Mouse (Mus musculus) right cerebral cortex, postnatal 10 days (tissue): Measurements from ENCODE around the gene Fam183b.
A peak's percentile ranks its signal among the peaks of the same experiment; 100 is the strongest.
"Not testable (repeated sequence)": the region's sequence is repeated elsewhere in the genome, so short reads cannot be mapped to it uniquely, and the experiment has no call there.

Experiments used
- DNase-seq, 2 experiments: peaks; one replicate each; pipeline ENCODE4 v3.0.0; 2021; ENCODE audit warnings: low spot score in 2 of 2

The Fam183b gene

GRCm38 (mm10) chr11:58801558-58802228, at the start of gene Fam183b:
Gene Fam183b, minus strand, starts transcription at chr11:58801960.
- DNase-seq: peak; percentile 58 to 61

GRCm38 (mm10) chr11:58849731-58850130, 48.0 kb upstream of the Fam183b start:
- no peak for DNase-seq

GRCm38 (mm10) chr11:58847636-58848035, 45.9 kb upstream of the Fam183b start:
- no peak for DNase-seq

DNA sequence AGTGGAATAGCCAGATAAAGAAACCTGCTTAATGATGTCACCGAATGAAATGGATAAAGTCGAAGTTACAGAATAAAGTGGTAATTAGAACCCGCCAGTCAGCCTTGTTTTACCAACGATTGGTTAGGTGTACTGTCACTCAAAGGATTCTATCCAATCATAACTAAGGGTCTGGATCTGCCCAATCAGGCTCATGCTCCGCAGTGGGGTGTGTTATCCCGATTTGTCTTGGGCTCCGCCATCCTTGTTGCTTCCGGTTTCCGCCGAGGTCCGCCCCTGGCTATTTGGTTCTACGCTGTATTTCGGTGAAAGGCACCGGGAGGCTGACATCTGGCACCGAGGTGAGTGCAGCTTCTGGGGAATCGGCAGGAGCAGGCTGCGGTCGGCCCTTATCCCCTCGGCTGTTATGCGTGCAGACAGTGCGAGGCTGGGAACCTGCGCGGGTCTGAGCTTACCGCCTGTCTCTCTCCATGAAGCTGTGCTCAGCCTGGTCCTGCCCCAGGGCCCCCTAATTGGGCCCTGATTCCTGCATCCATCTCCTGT, 45.2 kb upstream of the Fam183b start, which contains the start of gene Gm12258:
Gm12258 (plus strand) TSS at position 240 of the 543 bp plus-strand sequence.
- DNase-seq: peak; percentile 93 to 96

DNA sequence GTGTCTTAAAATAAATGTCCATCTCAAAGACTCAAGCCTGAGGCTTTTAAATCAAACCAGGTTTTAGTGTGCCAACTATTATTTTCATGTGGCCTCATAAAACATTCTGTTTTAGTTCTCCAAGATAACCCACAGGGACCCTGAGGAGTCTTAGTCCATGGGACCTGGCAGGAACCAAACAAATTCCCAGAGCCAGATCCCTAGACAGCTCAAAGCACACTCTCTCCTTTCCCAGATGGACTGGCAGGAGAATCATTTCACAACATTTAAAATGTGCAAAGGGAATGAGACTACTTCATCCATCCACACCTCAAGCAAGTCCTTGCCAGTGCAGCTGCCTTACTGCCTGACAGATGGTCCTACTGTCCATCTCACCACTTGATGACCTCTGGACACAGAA, 37.2 kb upstream of the Fam183b start, which contains the start of gene Olfr311:
Olfr311 (plus strand) TSS at position 301 of the 400 bp plus-strand sequence.
- DNase-seq: not testable (repeated sequence)

DNA sequence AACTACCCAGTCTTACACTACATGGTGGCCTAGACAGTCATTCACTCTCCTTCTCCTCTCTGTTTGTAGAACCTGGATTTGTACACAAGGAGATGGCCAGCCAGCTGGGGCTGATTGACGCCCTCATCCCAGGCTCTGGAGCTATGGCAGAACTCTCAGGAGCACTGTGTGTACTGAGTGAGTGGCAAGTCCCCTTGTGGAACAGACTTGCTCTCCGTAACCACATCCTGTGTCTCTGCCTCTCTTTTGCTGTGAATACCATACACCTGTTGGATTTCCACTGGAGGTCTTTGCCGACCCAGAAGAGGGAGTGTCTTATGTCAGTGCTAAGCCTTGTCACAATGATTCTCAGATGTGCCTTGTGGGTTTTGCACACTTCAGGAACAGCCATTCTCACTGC, 30.8 kb upstream of the Fam183b start:
- DNase-seq: not testable (repeated sequence)

DNA sequence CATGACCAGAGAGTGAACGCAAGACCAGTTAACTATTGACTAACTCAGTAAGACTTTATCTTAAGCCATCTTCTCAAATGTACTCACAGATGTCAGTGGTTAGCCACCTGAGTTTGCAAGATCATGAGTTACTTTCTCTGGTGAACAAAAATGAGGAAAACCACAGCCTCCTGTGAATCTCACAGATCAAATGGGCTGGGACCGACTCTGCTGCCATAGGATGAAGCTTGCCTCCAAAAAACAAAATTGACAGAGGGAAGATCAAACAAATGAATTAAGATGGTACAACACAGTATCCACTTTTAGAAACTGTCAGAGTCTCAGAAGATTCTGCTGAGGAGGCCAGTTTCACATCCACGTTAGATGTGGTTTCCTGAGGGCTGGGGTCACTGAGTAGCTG, 28.0 kb upstream of the Fam183b start:
- DNase-seq: no peak

DNA sequence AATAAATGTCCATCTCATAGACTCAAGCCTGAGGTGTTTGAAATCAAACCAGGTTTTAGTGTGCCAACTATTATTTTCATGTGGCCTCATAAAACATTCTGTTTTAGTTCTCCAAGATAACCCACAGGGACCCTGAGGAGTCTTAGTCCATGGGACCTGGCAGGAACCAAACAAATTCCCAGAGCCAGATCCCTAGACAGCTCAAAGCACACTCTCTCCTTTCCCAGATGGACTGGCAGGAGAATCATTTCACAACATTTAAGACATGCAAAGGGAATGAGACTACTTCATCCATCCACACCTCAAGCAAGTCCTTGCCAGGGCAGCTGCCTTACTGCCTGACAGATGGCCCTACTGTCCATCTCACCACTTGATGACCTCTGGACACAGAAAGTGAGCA, 27.2 kb upstream of the Fam183b start, which contains the start of gene Olfr312:
Olfr312 (plus strand) TSS at position 301 of the 400 bp plus-strand sequence.
- not testable (repeated sequence) for DNase-seq

DNA sequence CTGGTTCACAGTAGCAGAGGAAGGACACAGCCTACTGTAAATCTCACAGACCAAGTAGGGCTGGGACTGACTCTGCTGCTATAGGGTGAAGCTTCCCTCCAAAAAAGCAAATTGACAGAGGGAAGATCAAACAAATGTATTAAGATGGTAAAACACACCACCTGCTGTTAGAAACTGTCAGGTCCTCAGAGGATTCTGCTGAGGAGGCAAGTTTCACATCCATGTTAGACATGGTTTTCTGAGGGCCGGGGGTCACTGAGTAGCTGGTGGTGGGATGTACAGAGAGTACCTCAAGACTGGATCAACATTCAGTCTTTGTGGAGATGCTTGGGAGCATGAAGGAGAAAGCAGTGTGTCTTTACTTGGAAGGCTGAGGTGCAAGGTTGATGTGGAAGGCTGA, 13.9 kb upstream of the Fam183b start:
- DNase-seq: no peak

DNA sequence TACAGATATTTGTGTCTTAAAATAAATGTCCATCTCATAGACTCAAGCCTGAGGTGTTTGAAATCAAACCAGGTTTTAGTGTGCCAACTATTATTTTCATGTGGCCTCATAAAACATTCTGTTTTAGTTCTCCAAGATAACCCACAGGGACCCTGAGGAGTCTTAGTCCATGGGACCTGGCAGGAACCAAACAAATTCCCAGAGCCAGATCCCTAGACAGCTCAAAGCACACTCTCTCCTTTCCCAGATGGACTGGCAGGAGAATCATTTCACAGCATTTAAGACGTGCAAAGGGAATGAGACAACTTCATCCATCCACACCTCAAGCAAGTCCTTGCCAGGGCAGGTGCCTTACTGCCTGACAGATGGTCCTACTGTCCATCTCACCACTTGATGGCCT, 12.9 kb upstream of the Fam183b start, which contains the start of gene Olfr313:
Olfr313 (plus strand) TSS at position 301 of the 400 bp plus-strand sequence.
- DNase-seq: not testable (repeated sequence)

DNA sequence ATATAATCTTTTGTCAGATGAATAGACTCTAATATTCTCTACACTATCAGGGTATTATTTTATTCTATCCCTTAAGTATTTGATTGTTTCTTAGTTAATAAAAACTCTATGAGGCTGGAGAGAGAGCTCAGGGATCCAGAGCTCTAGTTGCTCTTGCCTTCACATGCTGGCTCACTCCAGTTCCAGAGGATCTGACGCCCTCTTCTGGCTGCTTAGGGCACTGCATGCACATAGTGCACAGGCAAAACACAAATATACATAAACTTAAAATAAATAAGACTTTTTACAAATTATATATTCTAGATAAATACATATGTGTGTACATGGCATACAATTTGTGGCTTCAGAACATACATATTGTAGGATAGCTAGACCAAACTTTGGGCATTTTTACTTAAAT, 10.2 kb upstream of the Fam183b start:
- no peak for DNase-seq

GRCm38 (mm10) chr11:58804393-58804792, 2.6 kb upstream of the Fam183b start:
- no peak for DNase-seq

DNA sequence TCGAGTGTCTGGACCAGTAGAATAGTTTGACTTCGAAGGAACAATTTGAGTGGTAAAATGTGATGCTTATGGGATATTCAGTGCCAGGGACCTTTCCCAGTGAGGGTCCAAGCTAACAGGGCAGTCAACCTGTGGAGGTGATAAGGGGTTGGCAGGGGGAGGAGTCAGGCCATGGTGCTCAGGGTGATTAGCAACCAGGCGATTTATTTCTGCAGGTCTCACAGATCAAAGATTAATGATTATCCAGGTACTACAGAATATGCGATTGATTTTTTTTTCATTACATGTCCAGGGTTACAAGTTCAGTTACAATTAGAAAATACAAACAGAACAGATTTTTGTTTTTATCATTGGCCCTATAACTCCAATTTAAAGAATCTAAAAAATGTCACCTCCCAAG, 2.1 kb upstream of the Fam183b start:
- no peak for DNase-seq

DNA sequence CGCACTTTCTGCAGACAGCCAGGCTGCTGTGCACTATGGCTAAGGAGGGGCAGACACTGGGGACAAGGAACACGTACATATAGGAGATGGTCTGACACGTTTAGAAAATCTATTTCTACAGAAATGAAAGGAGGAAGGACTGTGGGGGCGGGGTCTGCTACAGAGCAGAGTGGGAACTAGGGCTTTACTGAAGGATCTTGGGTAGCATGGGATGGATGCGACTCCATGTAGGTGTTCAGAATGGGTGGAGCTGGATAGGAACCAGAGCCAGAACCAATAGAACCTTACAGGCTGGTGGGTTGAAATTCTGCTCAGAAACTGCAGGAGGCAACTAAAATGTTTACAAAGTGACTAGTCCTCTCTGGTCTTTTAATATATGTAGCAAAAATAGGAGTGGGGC, 2.0 kb downstream of the Fam183b start:
- DNase-seq: no peak

DNA sequence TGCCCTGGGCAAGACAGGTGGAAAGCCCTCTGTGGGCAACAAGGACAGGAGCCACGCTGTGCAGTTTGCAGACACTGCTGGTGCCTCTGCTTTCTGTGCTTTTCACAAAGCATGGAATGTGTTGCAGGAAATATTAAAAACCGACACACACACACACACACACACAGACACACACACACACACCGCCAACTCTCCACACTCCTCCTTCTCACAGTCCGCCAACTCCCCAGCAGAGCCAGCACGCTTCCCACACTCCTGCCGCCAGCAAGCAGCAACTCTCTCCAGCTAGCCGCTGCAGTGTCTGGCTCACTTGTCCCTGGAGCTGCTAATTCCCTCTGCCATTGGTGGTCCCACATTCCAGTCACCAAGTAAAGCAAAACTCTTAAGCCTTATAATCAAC, 4.9 kb downstream of the Fam183b start:
- peak; percentile 76 to 81 for DNase-seq

- no peak for DNase-seq
Measured at GRCm38 (mm10) chr11:58795856-58796255, 5.9 kb downstream of the Fam183b start.

DNA sequence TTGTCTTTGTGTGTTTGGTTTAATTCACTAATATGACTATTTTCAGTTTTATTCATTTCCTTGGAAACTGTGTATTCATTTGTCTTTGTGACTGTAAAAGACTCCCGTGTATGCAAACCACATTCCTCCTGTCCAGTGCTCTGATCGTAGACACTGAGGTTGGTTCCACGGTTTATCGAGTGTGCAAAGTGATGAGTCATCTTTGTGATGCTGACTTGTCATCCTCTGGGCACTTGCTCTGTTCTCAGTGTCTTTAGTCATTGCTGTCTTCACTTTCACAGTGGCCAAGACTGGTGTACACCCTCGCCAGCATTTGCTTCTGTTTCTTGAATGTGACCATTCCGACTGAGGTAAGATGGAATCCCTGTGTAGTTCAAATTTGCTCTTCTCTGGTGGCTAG, 11.1 kb downstream of the Fam183b start:
- DNase-seq: no peak

DNA sequence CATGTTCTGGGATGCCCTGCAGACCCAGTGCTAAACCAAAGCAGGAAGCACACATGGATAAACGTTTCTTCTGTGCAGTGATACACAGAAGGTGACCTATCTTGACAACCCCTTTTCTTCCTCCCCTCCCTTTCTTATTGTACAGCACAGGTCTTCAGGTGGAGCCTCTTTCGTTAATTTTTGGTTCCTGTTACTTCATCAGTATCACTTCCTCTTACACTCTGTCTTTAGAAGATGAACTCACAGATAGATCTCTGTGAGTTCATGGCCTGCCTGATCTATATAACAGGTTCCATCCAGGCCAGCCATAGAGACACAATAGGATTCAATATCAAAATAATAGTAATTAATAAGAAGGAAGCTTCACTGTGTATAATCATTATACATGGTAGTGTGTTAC, 11.7 kb downstream of the Fam183b start:
- no peak for DNase-seq

GRCm38 (mm10) chr11:58789532-58789931, 12.2 kb downstream of the Fam183b start:
- no peak for DNase-seq

- no peak for DNase-seq
Measured at GRCm38 (mm10) chr11:58788346-58788745, 13.4 kb downstream of the Fam183b start.

DNA sequence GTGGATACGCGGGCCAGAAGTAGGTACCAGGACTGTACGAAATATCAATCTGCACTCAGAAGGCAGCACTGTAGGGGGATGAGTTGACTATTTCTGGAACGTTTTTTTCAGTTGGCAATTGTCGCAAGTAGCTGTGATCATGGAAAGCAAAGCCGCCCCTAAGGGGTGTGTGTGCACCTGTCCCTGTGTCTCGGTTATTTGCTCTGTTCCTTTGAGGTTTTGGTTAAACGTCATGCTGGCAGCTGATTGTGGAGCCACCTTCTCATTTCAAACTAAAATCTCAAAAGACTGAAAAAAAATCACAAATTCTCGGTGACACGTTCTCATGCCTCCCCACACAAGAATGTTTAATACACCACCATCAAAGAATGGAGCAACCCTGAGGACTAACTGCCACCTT, 14.1 kb downstream of the Fam183b start:
- no peak for DNase-seq

DNA sequence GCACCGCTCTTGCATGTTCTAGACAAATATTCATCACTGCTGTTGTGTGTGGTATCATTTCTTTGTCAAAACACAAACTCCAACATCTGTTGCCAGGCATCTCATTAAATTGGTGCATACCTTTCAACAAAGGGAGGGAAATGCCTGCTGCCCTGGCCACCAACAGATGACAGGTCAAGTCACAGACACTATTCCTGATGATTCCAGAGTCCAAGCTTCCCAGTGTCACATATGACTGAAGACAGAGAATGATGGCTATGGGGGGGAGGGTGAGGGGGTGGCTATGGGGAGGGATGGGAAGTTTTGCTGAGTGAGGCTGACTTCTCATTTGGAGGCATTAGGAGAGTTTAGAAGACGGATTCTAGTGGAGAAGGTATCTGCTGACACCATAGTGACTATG, 17.6 kb downstream of the Fam183b start:
- DNase-seq: no peak

- DNase-seq: no peak
Measured at GRCm38 (mm10) chr11:58782480-58783089, 19.2 kb downstream of the Fam183b start, which contains the start of gene Olfr314. Gene Olfr314, plus strand, starts transcription at chr11:58782952.
